Mouse (Mus musculus) stomach, embryonic 16.5 days (tissue): Measurements from ENCODE around the gene Pappa. TPM values are rescaled to one million over a fixed set of nuclear protein-coding genes. Genes with fewer than 3 reads are reported as not detected.

Experiments used
- ATAC-seq: fragments of 200-750 bp; cut with Nextera tagmentation; 2 replicates; pipeline ENCODE4 v1.8.0; 2017; ENCODE audit warnings: moderate number of reproducible peaks, moderate TSS enrichment; ENCODE audit not compliant: insufficient read depth, low FRiP score
- H3K27ac ChIP-seq: fragments of 300-500 bp; sonication (generic); 2 replicates; pipeline ENCODE4 v1.5.1; 2014; ENCODE audit warnings: low read length
- H3K27me3 ChIP-seq: fragments of 300-500 bp; sonication (generic); 2 replicates; pipeline ENCODE4 v1.6.1; 2014; ENCODE audit warnings: low read length, control low read depth, mixed read lengths; ENCODE audit not compliant: control insufficient read depth, insufficient read depth
- H3K36me3 ChIP-seq: fragments of 300-500 bp; sonication (generic); 2 replicates; pipeline ENCODE4 v1.6.1; 2014; ENCODE audit warnings: low read length; ENCODE audit not compliant: control insufficient read depth, insufficient read depth
- H3K4me1 ChIP-seq: fragments of 300-500 bp; sonication (generic); 2 replicates; pipeline ENCODE4 v1.6.1; 2014; ENCODE audit warnings: low read length, control low read depth, mixed read lengths; ENCODE audit not compliant: control insufficient read depth, insufficient read depth
- H3K4me2 ChIP-seq: fragments of 300-500 bp; sonication (generic); 2 replicates; pipeline ENCODE4 v1.6.1; 2014; ENCODE audit warnings: low read depth, low read length, mixed read lengths
- H3K4me3 ChIP-seq: fragments of 300-500 bp; sonication (generic); replicated peaks from 2 replicates; pipeline ENCODE4 v1.5.1; 2014; ENCODE audit warnings: mild to moderate bottlenecking, low read length
- H3K9ac ChIP-seq: fragments of 300-500 bp; sonication (generic); 2 replicates; pipeline ENCODE4 v1.6.1; 2014; ENCODE audit warnings: low read length
- H3K9me3 ChIP-seq: fragments of 300-500 bp; sonication (generic); replicated peaks from 2 replicates; pipeline ENCODE4 v1.6.1; 2016; ENCODE audit warnings: low read length, control low read depth; ENCODE audit not compliant: control insufficient read depth
- WGBS: fragments of 180-500 bp; shearing (Covaris S2); extraction: QIAGEN DNeasy Blood & Tissue Kit; methylation state at CpG from one replicate; pipeline ENCODE4 v1.1.7; 2014; 5-methylcytosine and 5-hydroxymethylcytosine counted together
- polyA plus RNA-seq: library from polyadenylated mRNA; unstranded; fragments of >200 nt; fragmentation: Nextera tagmentation; extraction: Ambion mirVana; gene quantifications from 2 replicates; pipeline ENCODE4 v1.2.1, GENCODE M21; 2015

Gene Pappa
- polyA plus RNA-seq, 1 experiment from 2014 or later, result 0.98 TPM

DNA sequence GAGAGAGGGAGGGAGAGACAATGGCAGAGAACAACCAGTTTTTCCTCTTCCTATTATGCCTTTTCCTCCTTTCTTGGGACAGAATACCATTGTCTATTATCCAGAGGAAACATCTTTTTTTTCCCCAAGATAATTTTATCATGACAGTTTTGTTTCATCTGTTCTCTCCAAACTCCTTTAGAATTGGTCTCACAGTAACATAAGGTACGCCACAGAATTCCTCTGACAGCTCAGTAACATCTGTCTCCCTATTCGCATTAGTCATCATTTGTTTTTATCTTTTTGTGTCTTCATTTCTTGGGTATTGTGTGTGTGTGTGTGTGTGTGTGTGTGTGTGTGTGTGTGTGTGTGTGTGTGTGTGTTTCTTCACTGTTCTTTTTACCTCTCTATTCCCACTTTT is 201.8 kb downstream of the Pappa start:
- no peak for ATAC-seq
- no peak overlapping the region for H3K27ac ChIP-seq
- H3K4me1 ChIP-seq, result no peaks in the 10 kb centered on the region
- no peaks in the 10 kb centered on the region for H3K36me3 ChIP-seq
- no peaks in the 10 kb centered on the region for H3K27me3 ChIP-seq
- H3K4me3 ChIP-seq, result no peak overlapping the region
- no peak overlapping the region for H3K9ac ChIP-seq
- H3K9me3 ChIP-seq, result no peaks in the 10 kb centered on the region
- no peak overlapping the region for H3K4me2 ChIP-seq
- WGBS, result 91% methylated on average over 2 of the region's 2 CpGs

DNA sequence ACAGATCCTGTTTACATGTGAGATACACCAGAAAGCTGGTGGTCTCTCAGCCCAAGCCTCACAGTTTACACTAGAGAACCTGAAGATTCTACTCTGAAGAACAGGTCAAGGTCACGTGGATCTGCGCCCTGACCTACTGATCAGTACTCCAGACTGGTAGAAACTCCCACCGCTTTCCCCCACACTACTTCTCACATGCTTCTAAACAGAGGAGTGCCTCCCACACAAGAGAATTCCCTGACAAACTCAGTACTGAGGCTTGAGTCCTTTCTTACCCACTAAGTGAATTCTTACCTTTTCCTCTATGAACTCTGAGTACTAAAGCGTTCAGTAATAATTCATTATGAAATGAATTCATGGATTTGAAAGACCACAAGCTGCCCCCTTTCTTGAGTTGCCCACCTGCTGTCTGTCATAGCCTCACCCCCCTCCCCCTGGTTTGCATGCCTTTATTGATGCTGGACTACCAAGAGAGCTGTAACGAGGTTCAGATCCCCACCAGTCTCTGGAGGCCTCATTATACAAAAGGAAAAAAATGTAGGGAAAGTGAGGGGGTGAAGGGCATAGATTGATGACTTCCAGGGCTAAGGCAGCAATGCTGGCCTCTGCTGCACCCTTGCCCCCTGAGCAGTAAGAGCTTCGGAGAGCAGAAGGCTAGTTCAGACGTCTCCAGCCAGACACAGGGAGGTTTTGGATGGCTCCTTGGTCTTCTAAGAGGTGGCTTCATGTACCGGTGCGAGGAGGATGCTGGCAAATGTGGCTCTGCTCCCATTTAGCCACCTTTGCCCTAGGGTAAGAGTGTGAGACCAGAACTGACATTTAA is 204.7 kb downstream of the Pappa start:
- no peaks in the 10 kb centered on the region for H3K36me3 ChIP-seq
- no peak overlapping the region for H3K27ac ChIP-seq
- H3K4me1 ChIP-seq, result no peaks in the 10 kb centered on the region
- ATAC-seq, result no peak
- no peaks in the 10 kb centered on the region for H3K27me3 ChIP-seq
- WGBS, result 59% methylated on average over 9 of the region's 9 CpGs
- no peak overlapping the region for H3K4me3 ChIP-seq
- H3K9me3 ChIP-seq, result no peaks in the 10 kb centered on the region
- no peak overlapping the region for H3K4me2 ChIP-seq
- no peak overlapping the region for H3K9ac ChIP-seq

DNA sequence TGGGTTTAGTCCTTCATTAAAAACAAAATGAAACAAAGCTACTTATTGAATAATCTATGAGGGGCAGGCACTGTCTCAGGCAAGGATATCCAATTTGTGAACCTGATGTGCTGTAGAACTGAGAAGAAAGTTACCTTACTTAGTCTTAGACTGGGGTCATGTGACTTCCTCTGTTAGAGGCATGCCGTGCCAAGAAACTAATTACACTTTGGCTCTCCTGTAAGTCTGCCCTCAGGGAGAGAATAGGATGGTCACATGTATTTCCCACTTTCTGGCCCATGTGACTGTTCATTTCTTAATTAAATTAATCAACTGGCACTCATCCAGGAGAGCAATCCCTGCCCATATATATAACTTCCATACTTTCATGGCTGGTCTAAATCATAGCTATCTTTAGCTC is 209.7 kb downstream of the Pappa start:
- WGBS, result 41% methylated on average over 1 of the region's 1 CpGs
- Histone ChIP-seq H3K36me3 (no peaks in the 10 kb centered on the region), H3K9ac (no peak overlapping the region), H3K9me3 (no peaks in the 10 kb centered on the region), H3K4me2 (no peak overlapping the region), H3K27ac (no peak overlapping the region), H3K4me3 (no peak overlapping the region), H3K27me3 (no peaks in the 10 kb centered on the region), H3K4me1 (no peaks in the 10 kb centered on the region)
- no peak for ATAC-seq

DNA sequence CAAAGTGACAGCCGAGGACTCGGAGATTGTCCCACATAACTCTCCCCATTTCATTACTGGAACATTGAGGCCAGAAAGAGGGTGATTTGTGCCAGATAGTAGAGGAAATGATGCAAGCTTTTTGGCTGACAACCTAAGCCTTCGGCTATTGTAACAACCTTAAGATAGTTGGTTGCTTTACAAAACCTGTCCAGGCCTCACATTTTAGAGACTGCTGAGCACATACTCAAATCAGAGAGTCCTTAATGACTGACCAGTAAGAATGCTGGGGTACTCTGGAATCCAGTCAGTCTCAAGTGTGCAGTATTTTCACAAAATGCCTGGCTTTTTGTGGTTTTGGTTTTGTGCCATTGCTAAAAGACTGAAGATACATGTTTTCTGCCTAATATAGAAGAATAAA is 217.8 kb downstream of the Pappa start:
- no peak for ATAC-seq
- H3K4me3 ChIP-seq, result no peak overlapping the region
- no peak overlapping the region for H3K4me2 ChIP-seq
- H3K36me3 ChIP-seq, result no peaks in the 10 kb centered on the region
- 77% methylated on average over 3 of the region's 3 CpGs for WGBS
- no peak overlapping the region for H3K9ac ChIP-seq
- H3K9me3 ChIP-seq, result no peaks in the 10 kb centered on the region
- no peaks in the 10 kb centered on the region for H3K4me1 ChIP-seq
- no peaks in the 10 kb centered on the region for H3K27me3 ChIP-seq
- H3K27ac ChIP-seq, result no peak overlapping the region

DNA sequence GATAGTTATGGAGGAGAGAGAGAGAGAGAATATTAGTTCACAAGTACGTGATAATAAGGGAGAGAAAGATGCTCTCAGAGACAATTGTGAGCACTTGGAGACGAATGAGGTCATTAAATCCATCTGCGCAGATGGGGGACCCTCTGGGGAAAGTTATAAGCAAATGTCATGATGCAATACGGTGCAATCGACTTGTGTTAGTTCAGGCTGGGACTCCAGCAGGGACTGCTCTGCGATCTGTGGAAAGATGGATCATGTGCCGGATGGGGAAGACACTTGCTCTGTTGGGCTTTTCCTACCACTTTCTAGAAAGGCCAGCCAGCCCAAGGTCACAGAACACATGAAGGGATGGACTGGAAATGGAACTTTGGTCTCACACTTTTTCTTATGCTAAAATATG is 226.5 kb downstream of the Pappa start:
- Histone ChIP-seq H3K27ac (no peak overlapping the region), H3K4me3 (no peak overlapping the region), H3K27me3 (no peaks in the 10 kb centered on the region), H3K4me1 (no peaks in the 10 kb centered on the region), H3K9me3 (no peaks in the 10 kb centered on the region), H3K9ac (no peak overlapping the region), H3K4me2 (no peak overlapping the region), H3K36me3 (no peaks in the 10 kb centered on the region)
- ATAC-seq, result no peak
- WGBS, result 71% methylated on average over 7 of the region's 7 CpGs

DNA sequence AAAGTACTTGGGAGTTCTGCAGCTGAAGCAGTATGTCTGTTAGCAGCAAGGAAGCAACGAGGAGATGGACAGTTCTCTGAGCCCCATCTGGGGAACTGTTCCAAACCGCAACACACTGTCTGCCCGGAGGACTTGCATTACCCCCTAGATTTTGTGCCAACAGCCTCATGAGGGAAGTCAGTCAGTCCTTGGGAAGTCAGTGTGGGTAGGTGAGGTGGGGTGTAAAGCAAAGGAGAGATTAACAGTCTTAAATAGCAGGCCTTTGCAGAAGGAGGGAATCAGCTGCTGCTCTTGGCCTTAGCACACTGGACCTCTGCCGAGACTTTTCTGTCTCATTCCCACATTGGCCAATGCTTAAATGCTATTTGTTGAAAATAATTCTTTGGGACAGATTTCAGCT is 230.6 kb downstream of the Pappa start:
- Histone ChIP-seq H3K27ac (no peak overlapping the region), H3K9ac (no peak overlapping the region), H3K9me3 (no peaks in the 10 kb centered on the region), H3K4me1 (no peaks in the 10 kb centered on the region), H3K36me3 (no peaks in the 10 kb centered on the region), H3K27me3 (no peaks in the 10 kb centered on the region), H3K4me2 (no peak overlapping the region), H3K4me3 (no peak overlapping the region)
- WGBS, result 75% methylated on average over 4 of the region's 4 CpGs
- ATAC-seq, result no peak

DNA sequence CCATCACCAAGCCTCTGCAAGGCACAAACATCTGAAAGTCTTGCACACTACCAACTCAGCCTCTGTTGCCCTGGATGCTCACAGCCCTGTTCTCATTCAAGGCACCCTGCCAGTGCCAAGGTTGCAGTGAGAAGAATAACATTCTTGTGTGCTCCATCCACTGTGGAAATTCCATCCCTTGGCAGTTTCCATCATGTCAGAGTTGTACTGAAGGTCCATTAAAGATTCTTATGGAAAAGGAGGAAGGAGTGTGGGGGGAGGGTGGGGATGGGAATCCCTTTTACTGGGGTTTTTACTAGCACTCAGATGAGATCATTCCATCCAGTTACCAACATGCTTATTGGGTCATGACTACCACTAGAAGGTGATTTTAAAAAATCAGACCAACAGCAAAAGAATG is 243.2 kb downstream of the Pappa start:
- no peak overlapping the region for H3K4me3 ChIP-seq
- no peak overlapping the region for H3K4me2 ChIP-seq
- no peak overlapping the region for H3K9ac ChIP-seq
- no peak overlapping the region for H3K27ac ChIP-seq
- ATAC-seq, result no peak
- H3K4me1 ChIP-seq, result no peaks in the 10 kb centered on the region
- H3K36me3 ChIP-seq, result no peaks in the 10 kb centered on the region
- no peaks in the 10 kb centered on the region for H3K9me3 ChIP-seq
- H3K27me3 ChIP-seq, result no peaks in the 10 kb centered on the region

DNA sequence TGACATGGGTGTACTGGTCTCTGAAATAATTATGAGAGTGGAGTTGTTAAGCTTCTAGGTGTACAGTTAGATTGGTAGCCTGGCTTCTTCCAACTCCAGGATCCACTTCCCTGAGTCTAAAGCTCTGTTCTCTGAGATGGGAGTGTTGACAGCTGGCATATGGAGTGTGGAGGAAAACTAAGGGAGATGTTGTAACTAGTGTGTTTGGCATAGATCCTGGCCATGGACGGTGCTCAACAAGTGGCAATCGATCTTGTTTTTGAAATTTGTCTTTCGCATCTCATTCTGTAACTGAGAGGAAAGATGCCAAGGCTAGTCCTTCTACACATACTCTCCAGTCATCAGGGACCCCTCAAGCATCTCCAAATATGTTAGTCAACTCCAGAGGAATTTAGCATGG is 248.8 kb downstream of the Pappa start:
- no peaks in the 10 kb centered on the region for H3K4me1 ChIP-seq
- ATAC-seq, result no peak
- H3K4me3 ChIP-seq, result no peak overlapping the region
- no peaks in the 10 kb centered on the region for H3K27me3 ChIP-seq
- H3K9me3 ChIP-seq, result no peaks in the 10 kb centered on the region
- H3K36me3 ChIP-seq, result no peaks in the 10 kb centered on the region
- no peak overlapping the region for H3K27ac ChIP-seq
- no peak overlapping the region for H3K9ac ChIP-seq
- H3K4me2 ChIP-seq, result no peak overlapping the region
- WGBS, result 85% methylated on average over 3 of the region's 3 CpGs

DNA sequence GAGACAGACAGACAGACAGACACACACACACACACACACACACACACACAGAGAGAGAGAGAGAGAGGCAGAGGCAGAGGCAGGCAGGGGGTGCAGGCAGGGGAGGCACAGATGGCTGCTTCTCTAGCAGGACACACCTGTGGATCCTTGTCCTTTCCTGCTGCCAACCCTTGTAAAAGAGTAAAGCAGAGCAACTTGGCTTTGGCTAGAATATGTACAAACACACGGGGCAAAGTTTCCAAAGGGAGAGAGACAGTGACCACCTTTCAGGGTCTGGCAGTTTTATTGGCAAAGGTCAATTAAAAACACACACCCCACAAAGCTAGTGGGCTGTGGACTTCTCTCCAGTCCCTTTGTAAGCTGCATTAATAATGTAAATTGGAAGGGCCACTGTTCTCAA is 249.9 kb downstream of the Pappa start:
- ATAC-seq, result no peak
- H3K4me1 ChIP-seq, result no peaks in the 10 kb centered on the region

More for the DNA sequence above, 249.9 kb downstream of the Pappa start:
- Histone ChIP-seq H3K4me2 (no peak overlapping the region), H3K9ac (no peak overlapping the region), H3K4me3 (no peak overlapping the region), H3K9me3 (no peaks in the 10 kb centered on the region), H3K27ac (no peak overlapping the region), H3K36me3 (no peaks in the 10 kb centered on the region), H3K27me3 (no peaks in the 10 kb centered on the region)
- 60% methylated on average over 1 of the region's 1 CpGs for WGBS
